ENCODE assay signal across 22 mouse cellular contexts in genomic region chr2:28859303-28859702, GRCm38 (mm10). TPM values are rescaled to one million over a fixed set of nuclear protein-coding genes. Genes with fewer than 3 reads are reported as not detected.
"Had no signal": no experiment of that assay in that cellular context is flagged by ENCODE, and none has a peak within 500 bp of the region (broad histone marks: within the 10 kb centered on the region; RNA-seq: fewer than 3 reads in every experiment).

No protein-coding gene starts in this region.

- H3K4me1 ChIP-seq: neural tube, embryonic 12.5 days; neural tube, embryonic 13.5 days; neural tube, embryonic 15.5 days; stomach, embryonic 15.5 days had no signal

- H3K27me3 ChIP-seq: neural tube, embryonic 12.5 days; neural tube, embryonic 13.5 days; neural tube, embryonic 15.5 days; stomach, embryonic 15.5 days had no signal

- H3K9me3 ChIP-seq: neural tube, embryonic 12.5 days; neural tube, embryonic 13.5 days; neural tube, embryonic 15.5 days; stomach, embryonic 15.5 days had no signal

- DNase-seq: retina, postnatal 1 day; right cerebral cortex, adult 18-20 months; right cerebral cortex, postnatal 14 days; right cerebral cortex, postnatal 25 days; right cerebral cortex, postnatal 4 days; spleen, adult 18-20 months; thymus, adult 18-20 months; thymus, adult 2 months; thymus, postnatal 14 days; thymus, postnatal 25 days; thymus, postnatal 36 days; thymus, postnatal 4 days had no signal

- H3K27ac ChIP-seq: neural tube, embryonic 12.5 days; neural tube, embryonic 13.5 days; neural tube, embryonic 15.5 days; stomach, embryonic 15.5 days; stomach, postnatal 0 days had no signal

- H3K4me3 ChIP-seq: neural tube, embryonic 12.5 days; neural tube, embryonic 13.5 days; neural tube, embryonic 15.5 days; stomach, embryonic 15.5 days had no signal

- H3K9ac ChIP-seq: neural tube, embryonic 12.5 days; neural tube, embryonic 13.5 days; neural tube, embryonic 15.5 days; stomach, embryonic 15.5 days had no signal

RNA-seq across cellular contexts. Expression of gene Barhl1, which starts 57.2 kb away (rescaled TPM):
- total RNA-seq: neutrophil, adult 5-6 weeks had no signal
- polyA plus RNA-seq: small intestine, adult 2 months; stomach, embryonic 16.5 days; stomach, postnatal 0 days; thymus, postnatal 0 days; urinary bladder, adult 2 months had no signal
